Mouse (Mus musculus) intestine, postnatal 0 days (tissue): ENCODE results near the gene Camta1. TPM values are rescaled to one million over a fixed set of nuclear protein-coding genes. Genes with fewer than 3 reads are reported as not detected.

Experiments used
- ATAC-seq: fragments of 200-750 bp; cut with Nextera tagmentation; 2 replicates; pipeline ENCODE4 v1.8.0; 2017; ENCODE audit warnings: mild to moderate bottlenecking, moderate TSS enrichment, moderate library complexity
- H3K27ac ChIP-seq: fragments of 300-500 bp; sonication (generic); 2 replicates; pipeline ENCODE4 v1.5.1; 2014; ENCODE audit warnings: mild to moderate bottlenecking, low read depth, low read length, moderate library complexity
- H3K27me3 ChIP-seq: fragments of 300-500 bp; sonication (generic); replicated peaks from 2 replicates; pipeline ENCODE4 v1.6.1; 2014; ENCODE audit warnings: low read length, mixed read lengths; ENCODE audit not compliant: control insufficient read depth, insufficient read depth
- H3K36me3 ChIP-seq: fragments of 300-500 bp; sonication (generic); 2 replicates; pipeline ENCODE4 v1.6.1; 2014; ENCODE audit warnings: mild to moderate bottlenecking, moderate library complexity; ENCODE audit not compliant: control insufficient read depth, insufficient read depth
- H3K4me1 ChIP-seq: fragments of 300-500 bp; sonication (generic); replicated peaks from 2 replicates; pipeline ENCODE4 v1.6.1; 2014; ENCODE audit warnings: antibody characterized with exemption, low read length, mixed read lengths; ENCODE audit not compliant: control insufficient read depth, insufficient read depth
- H3K4me2 ChIP-seq: fragments of 300-500 bp; sonication (generic); replicated peaks from 2 replicates; pipeline ENCODE4 v1.6.1; 2014; ENCODE audit warnings: low read depth, mild to moderate bottlenecking, moderate library complexity
- H3K4me3 ChIP-seq: fragments of 300-500 bp; sonication (generic); 2 replicates; pipeline ENCODE4 v1.5.1; 2014; ENCODE audit warnings: low read depth, low read length
- H3K9ac ChIP-seq: fragments of 300-500 bp; sonication (generic); 2 replicates; pipeline ENCODE4 v1.6.1; 2014; ENCODE audit warnings: mild to moderate bottlenecking, low read depth, low read length
- H3K9me3 ChIP-seq: fragments of 300-500 bp; sonication (generic); 2 replicates; pipeline ENCODE4 v1.6.1; 2016; ENCODE audit warnings: mixed run types; ENCODE audit not compliant: control insufficient read depth
- CTCF ChIP-seq: sonication (generic); IDR thresholded peaks from 2 replicates; pipeline ENCODE4 v1.5.1; 2016; ENCODE audit warnings: low read depth, mild to moderate bottlenecking, control low read depth, antibody characterized with exemption, moderate library complexity
- WGBS: fragments of 180-500 bp; shearing (Covaris S2); extraction: QIAGEN DNeasy Blood & Tissue Kit; methylation state at CpG from one replicate; pipeline ENCODE4 v1.1.7; 2014; 5-methylcytosine and 5-hydroxymethylcytosine counted together
- polyA plus RNA-seq: library from polyadenylated mRNA; unstranded; fragments of >200 nt; fragmentation: Nextera tagmentation; extraction: Ambion mirVana; gene quantifications from 2 replicates; pipeline ENCODE4 v1.2.1, GENCODE M21; 2015

Gene Camta1
- polyA plus RNA-seq, 1 experiment from 2014 or later = 54.1 TPM

GRCm38 (mm10) chr4:151519011-151519410 lies 342.7 kb downstream of the Camta1 start:
- no peak for TF ChIP-seq CTCF
- no peak for ATAC-seq
- 55% methylated on average over 7 of the region's 7 CpGs for WGBS

GRCm38 (mm10) chr4:151516998-151517799 lies 344.5 kb downstream of the Camta1 start:
- H3K27me3 ChIP-seq = no peaks in the 10 kb centered on the region
- no peak overlapping the region for H3K27ac ChIP-seq
- no peak overlapping the region for H3K9ac ChIP-seq
- H3K36me3 ChIP-seq = no peaks in the 10 kb centered on the region
- no peak for ATAC-seq
- no peaks in the 10 kb centered on the region for H3K4me1 ChIP-seq
- 40% methylated on average over 11 of the region's 11 CpGs for WGBS
- H3K4me3 ChIP-seq = no peak overlapping the region
- no peaks in the 10 kb centered on the region for H3K9me3 ChIP-seq
- TF ChIP-seq CTCF = no peak
- no peak overlapping the region for H3K4me2 ChIP-seq

More at GRCm38 (mm10) chr4:151519011-151519410, 342.7 kb downstream of the Camta1 start:
- Histone ChIP-seq H3K27ac (no peak overlapping the region), H3K9me3 (no peaks in the 10 kb centered on the region), H3K36me3 (no peaks in the 10 kb centered on the region), H3K9ac (no peak overlapping the region), H3K4me2 (no peak overlapping the region), H3K4me1 (no peaks in the 10 kb centered on the region), H3K27me3 (no peaks in the 10 kb centered on the region), H3K4me3 (no peak overlapping the region)

GRCm38 (mm10) chr4:151515316-151515715 lies 346.4 kb downstream of the Camta1 start:
- H3K27ac ChIP-seq = no peak overlapping the region
- no peak overlapping the region for H3K4me2 ChIP-seq
- no peaks in the 10 kb centered on the region for H3K27me3 ChIP-seq
- 88% methylated on average over 5 of the region's 5 CpGs for WGBS
- H3K36me3 ChIP-seq = no peaks in the 10 kb centered on the region
- no peaks in the 10 kb centered on the region for H3K4me1 ChIP-seq
- no peak overlapping the region for H3K4me3 ChIP-seq
- H3K9ac ChIP-seq = no peak overlapping the region
- TF ChIP-seq CTCF = no peak
- no peak for ATAC-seq
- no peaks in the 10 kb centered on the region for H3K9me3 ChIP-seq

GRCm38 (mm10) chr4:151511092-151511491 lies 350.6 kb downstream of the Camta1 start:
- Histone ChIP-seq H3K9me3 (no peaks in the 10 kb centered on the region), H3K9ac (no peak overlapping the region), H3K4me2 (no peak overlapping the region), H3K27me3 (no peaks in the 10 kb centered on the region), H3K36me3 (no peaks in the 10 kb centered on the region), H3K27ac (no peak overlapping the region), H3K4me1 (no peaks in the 10 kb centered on the region), H3K4me3 (no peak overlapping the region)
- peak; percentile 24; the same call in 1 of the 2 replicates for TF ChIP-seq CTCF
- no peak for ATAC-seq
- WGBS = 88% methylated on average over 4 of the region's 4 CpGs

GRCm38 (mm10) chr4:151510417-151510816 lies 351.3 kb downstream of the Camta1 start:
- Histone ChIP-seq H3K4me1 (no peaks in the 10 kb centered on the region), H3K9me3 (no peaks in the 10 kb centered on the region), H3K27ac (no peak overlapping the region), H3K4me2 (no peak overlapping the region), H3K27me3 (no peaks in the 10 kb centered on the region), H3K9ac (no peak overlapping the region), H3K4me3 (no peak overlapping the region), H3K36me3 (no peaks in the 10 kb centered on the region)
- ATAC-seq = no peak
- no peak for TF ChIP-seq CTCF
- 70% methylated on average over 4 of the region's 4 CpGs for WGBS

- no peak overlapping the region for H3K4me2 ChIP-seq
- H3K27me3 ChIP-seq = no peaks in the 10 kb centered on the region
- no peaks in the 10 kb centered on the region for H3K36me3 ChIP-seq
- H3K9ac ChIP-seq = no peak overlapping the region
- H3K9me3 ChIP-seq = no peaks in the 10 kb centered on the region
- no peak for ATAC-seq
- no peaks in the 10 kb centered on the region for H3K4me1 ChIP-seq
- no peak overlapping the region for H3K27ac ChIP-seq
- WGBS = 70% methylated on average over 6 of the region's 6 CpGs
- H3K4me3 ChIP-seq = no peak overlapping the region
- TF ChIP-seq CTCF = no peak
Measured at GRCm38 (mm10) chr4:151506701-151507100, 355.0 kb downstream of the Camta1 start.
